Mouse (Mus musculus): ENCODE measurements around the gene Anapc15. TPM values are rescaled to one million over a fixed set of nuclear protein-coding genes. Genes with fewer than 3 reads are reported as not detected.
A peak's percentile ranks its signal among the peaks of the same experiment; 100 is the strongest.

The Anapc15 gene
- polyA plus RNA-seq, 1 experiment = 42.6 TPM

DNA sequence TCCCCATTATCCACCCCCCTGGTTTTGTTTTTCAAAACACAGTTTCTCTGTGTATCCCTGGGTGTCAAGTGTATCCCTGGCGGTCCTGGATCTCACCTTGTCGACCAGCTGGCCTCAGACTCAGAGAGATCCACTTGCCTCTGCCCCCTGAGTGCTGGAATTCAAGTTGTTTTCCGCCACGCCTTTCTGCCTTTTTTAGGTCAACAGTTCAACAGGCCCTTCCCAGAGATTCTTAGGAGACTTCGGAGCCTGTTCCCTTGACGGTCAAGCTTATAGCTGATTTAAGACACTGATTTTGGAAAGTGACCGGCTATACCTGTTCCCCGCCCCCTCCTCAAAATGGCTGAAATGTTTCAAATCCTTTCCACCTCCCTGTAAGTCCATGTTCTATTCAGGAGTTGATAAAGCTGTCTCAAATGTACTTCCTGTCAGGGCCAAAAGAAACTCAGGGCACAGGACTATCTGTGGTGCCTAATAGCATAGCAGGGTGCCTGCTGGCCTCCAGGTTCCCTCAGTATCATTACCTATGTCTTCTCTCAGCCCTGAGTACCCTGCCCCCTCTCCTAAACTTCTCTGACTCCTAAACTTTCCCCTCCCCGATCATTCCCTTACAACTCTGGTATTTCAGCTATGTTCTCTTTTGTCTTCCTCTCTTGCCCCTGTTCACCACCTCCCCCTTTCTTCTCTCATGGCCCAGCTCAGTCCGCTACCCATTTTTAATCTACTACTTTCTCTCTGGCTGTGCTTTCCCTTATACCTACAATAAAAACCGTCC, 3.2 kb downstream of the Anapc15 start:
- Histone ChIP-seq H3K36me3 (ENCODE audit: control insufficient read depth, insufficient read depth, low read length) (peaks cover 2% of the 10 kb centered on the region; the same call in 1 of the 2 replicates), H3K27ac (ENCODE audit: insufficient read depth, low read depth, low read length) (no peak overlapping the region; the same call in 1 of the 2 replicates), H3K4me1 (ENCODE audit: control insufficient read depth, insufficient read depth, low read length) (peaks cover 14% of the 10 kb centered on the region; the same call in 1 of the 2 replicates), H3K4me3 (ENCODE audit: insufficient read depth, low read depth, low read length) (no peak overlapping the region), H3K27me3 (replicated peaks; ENCODE audit: control insufficient read depth, insufficient read depth, low read length) (no peaks in the 10 kb centered on the region)
- peak; percentile 61 for DNase-seq
- 70% methylated on average over 11 of the region's 11 CpGs for WGBS
- no peak for TF ChIP-seq CTCF (conservative IDR thresholded peaks at IDR 0.05; ENCODE audit: insufficient read depth, insufficient read length, low read depth, low read length)
- no peak for TF ChIP-seq POLR2A (IDR thresholded peaks at IDR 0.05; ENCODE audit: low read depth, low read length)

DNA sequence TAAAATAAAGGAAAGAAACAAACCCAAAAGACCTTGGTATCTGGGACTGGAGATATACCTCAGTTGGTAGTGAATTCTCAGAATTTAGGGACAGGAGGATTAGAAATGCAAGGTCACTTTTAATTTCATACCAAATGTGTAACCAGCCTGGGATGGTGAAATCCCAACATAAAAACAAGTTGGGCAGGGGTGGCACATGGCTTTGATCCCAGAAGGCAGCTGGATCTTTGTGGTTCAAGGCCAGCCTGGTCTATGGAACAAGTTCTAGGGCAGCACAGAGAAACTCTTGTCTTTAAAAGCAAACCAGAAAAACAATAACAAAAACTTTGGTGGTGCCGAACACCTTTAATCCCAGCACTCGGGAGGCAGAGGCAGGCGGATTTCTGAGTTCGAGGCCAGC, 4.0 kb downstream of the Anapc15 start:
- 0 out of 2 replicates have a peak overlapping the region, but pooled peaks have one; percentile 19 for H3K27ac ChIP-seq (ENCODE audit: insufficient read depth, low read depth, low read length)
- DNase-seq = no peak
- H3K27me3 ChIP-seq (replicated peaks; ENCODE audit: control insufficient read depth, insufficient read depth, low read length) = no peaks in the 10 kb centered on the region
- no peak overlapping the region for H3K4me3 ChIP-seq (ENCODE audit: insufficient read depth, low read depth, low read length)
- no peaks in the 10 kb centered on the region; the same call in 1 of the 2 replicates for H3K36me3 ChIP-seq (ENCODE audit: control insufficient read depth, insufficient read depth, low read length)
- TF ChIP-seq POLR2A (IDR thresholded peaks at IDR 0.05; ENCODE audit: low read depth, low read length) (no peak), CTCF (conservative IDR thresholded peaks at IDR 0.05; ENCODE audit: insufficient read depth, insufficient read length, low read depth, low read length) (no peak)
- 85% methylated on average over 4 of the region's 4 CpGs for WGBS
- H3K4me1 ChIP-seq (ENCODE audit: control insufficient read depth, insufficient read depth, low read length) = peaks cover 15% of the 10 kb centered on the region; the same call in 1 of the 2 replicates

DNA sequence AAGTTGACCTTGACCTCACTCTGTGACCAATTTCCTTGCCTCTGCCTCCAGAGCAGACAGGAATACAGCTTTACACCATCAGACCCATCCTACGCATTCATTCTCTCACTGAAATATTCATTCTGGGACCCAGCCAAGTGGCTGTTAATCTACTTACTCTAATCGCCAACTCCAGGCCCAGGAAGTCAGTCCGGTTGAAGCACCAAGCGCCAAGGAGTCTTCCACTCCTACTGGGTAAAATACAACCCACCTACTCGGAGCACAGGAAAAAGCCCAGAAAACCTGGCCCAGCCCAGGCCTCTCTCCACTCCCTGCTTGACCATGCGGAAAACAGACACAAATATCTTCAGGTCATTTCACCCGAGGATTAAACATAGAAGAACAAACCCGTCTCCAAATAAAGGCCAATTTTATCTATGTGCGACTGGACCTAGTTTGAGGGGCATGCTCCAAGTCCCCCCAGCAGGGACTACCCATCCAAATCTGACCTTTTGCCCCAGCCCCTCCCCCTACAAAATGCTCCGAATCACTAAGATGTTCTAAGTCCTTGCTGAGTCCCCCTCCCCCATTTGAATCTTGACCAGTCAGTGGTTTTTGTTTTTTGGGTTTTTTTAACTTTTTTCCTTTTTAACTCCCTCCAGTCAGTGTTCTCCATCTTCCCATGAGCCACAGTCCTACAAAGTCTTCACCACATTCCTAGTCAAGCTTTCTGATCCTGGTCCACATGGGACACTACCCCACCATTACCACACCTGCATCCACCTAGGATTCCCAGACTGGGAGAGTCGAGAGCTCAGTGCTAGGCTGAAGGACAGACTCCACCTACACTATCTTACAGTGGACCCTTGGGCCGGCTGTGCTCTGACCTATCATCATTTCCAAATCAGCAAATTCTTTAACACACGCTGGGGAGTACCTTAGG, 5.0 kb downstream of the Anapc15 start:
- 38% methylated on average over 13 of the region's 13 CpGs for WGBS
- H3K4me1 ChIP-seq (ENCODE audit: control insufficient read depth, insufficient read depth, low read length) = peaks cover 15% of the 10 kb centered on the region; the same call in 1 of the 2 replicates
- peak overlapping the region; percentile 51 for H3K4me3 ChIP-seq (ENCODE audit: insufficient read depth, low read depth, low read length)
- peak overlapping the region; percentile 84 for H3K27ac ChIP-seq (ENCODE audit: insufficient read depth, low read depth, low read length)
- TF ChIP-seq POLR2A (IDR thresholded peaks at IDR 0.05; ENCODE audit: low read depth, low read length) (no peak), CTCF (conservative IDR thresholded peaks at IDR 0.05; ENCODE audit: insufficient read depth, insufficient read length, low read depth, low read length) (no peak)
- H3K27me3 ChIP-seq (replicated peaks; ENCODE audit: control insufficient read depth, insufficient read depth, low read length) = no peaks in the 10 kb centered on the region
- H3K36me3 ChIP-seq (ENCODE audit: control insufficient read depth, insufficient read depth, low read length) = no peaks in the 10 kb centered on the region; the same call in 1 of the 2 replicates
- DNase-seq = peak; percentile 85

DNA sequence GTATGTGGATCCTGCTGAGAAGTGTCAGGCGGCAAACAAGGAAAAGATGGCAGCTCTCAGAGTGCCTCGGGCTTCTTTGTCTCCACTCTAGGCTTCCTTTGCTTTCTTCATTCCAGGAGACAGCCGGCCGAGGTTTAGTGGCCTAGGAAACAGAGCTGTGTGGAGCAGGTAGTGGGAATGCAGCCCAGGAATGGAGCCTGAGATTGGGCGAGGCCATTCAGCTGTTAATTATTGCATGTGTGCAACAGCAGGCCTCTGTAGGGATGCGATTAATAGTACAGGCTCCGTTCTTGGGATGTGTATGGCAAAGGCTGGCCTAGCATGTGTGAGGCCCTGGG, 5.6 kb downstream of the Anapc15 start:
- no peaks in the 10 kb centered on the region; the same call in 1 of the 2 replicates for H3K36me3 ChIP-seq (ENCODE audit: control insufficient read depth, insufficient read depth, low read length)
- peak overlapping the region; percentile 84 for H3K27ac ChIP-seq (ENCODE audit: insufficient read depth, low read depth, low read length)
- H3K4me1 ChIP-seq (ENCODE audit: control insufficient read depth, insufficient read depth, low read length) = peaks cover 15% of the 10 kb centered on the region; the same call in 1 of the 2 replicates
- DNase-seq = peak; percentile 68
- H3K27me3 ChIP-seq (replicated peaks; ENCODE audit: control insufficient read depth, insufficient read depth, low read length) = no peaks in the 10 kb centered on the region
- 44% methylated on average over 7 of the region's 7 CpGs for WGBS
- H3K4me3 ChIP-seq (ENCODE audit: insufficient read depth, low read depth, low read length) = peak overlapping the region; percentile 51
- no peak for TF ChIP-seq CTCF (conservative IDR thresholded peaks at IDR 0.05; ENCODE audit: insufficient read depth, insufficient read length, low read depth, low read length)

DNA sequence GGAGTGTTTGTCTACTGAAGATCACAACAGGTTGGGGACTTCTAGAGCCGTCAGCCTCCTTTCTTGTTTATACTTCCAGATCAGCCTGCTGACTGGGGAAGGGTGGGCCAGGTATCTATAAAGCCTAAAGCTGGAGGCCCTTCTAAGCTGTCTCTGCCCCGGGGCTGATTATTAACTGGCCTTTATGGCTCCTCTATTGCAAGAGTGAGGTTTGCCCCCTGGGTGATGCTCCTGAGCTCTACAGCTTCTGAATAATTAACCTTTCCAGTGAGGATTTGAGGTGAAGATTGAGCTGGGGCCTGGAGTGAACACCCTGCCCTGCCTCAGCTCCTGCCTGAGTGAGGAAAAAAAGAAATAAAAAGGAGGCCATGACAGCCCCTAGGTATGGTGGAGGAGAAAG, 7.1 kb downstream of the Anapc15 start, which contains the start of gene Folr1:
Gene Folr1, minus strand, starts transcription at position 160 of the 400 bp plus-strand sequence.
- WGBS = 46% methylated on average over 2 of the region's 2 CpGs
- DNase-seq = peak; percentile 90

DNA sequence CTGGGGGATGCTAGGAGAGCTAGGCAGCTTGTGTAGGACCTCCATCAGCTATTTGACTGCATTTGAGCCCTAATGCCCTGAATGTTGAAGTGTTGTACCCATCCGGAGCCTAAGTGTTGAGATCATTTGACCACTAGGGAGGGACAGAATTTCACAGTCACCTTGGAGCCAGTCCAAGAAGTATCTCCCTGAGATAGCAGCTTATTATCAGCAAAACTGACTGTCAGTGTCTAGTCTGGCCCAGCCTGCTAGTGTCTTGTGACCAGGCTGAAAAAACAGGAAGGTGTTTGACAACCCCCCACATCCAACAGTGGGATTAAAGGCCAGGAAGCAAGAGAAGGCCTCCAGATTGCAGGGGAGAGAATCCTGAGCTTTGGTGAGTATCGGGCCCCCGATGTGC, 7.8 kb downstream of the Anapc15 start:
- TF ChIP-seq CTCF (conservative IDR thresholded peaks at IDR 0.05; ENCODE audit: insufficient read depth, insufficient read length, low read depth, low read length) (no peak), POLR2A (IDR thresholded peaks at IDR 0.05; ENCODE audit: low read depth, low read length) (no peak)
- DNase-seq = peak; percentile 47
- H3K4me3 ChIP-seq (ENCODE audit: insufficient read depth, low read depth, low read length) = no peak overlapping the region
- 55% methylated on average over 3 of the region's 3 CpGs for WGBS
- peak overlapping the region; percentile 75 for H3K27ac ChIP-seq (ENCODE audit: insufficient read depth, low read depth, low read length)
- no peaks in the 10 kb centered on the region for H3K27me3 ChIP-seq (replicated peaks; ENCODE audit: control insufficient read depth, insufficient read depth, low read length)
- H3K4me1 ChIP-seq (ENCODE audit: control insufficient read depth, insufficient read depth, low read length) = peaks cover 13% of the 10 kb centered on the region; the same call in 1 of the 2 replicates
- H3K36me3 ChIP-seq (ENCODE audit: control insufficient read depth, insufficient read depth, low read length) = no peaks in the 10 kb centered on the region; the same call in 1 of the 2 replicates

More for the DNA sequence above, 7.1 kb downstream of the Anapc15 start, which contains the start of gene Folr1:
- peak within 1 kb of the TSS; percentile 84 for H3K27ac ChIP-seq (ENCODE audit: insufficient read depth, low read depth, low read length)
- no peaks in the 10 kb centered on the region; the same call in 1 of the 2 replicates for H3K36me3 ChIP-seq (ENCODE audit: control insufficient read depth, insufficient read depth, low read length)
- no peaks in the 10 kb centered on the region for H3K27me3 ChIP-seq (replicated peaks; ENCODE audit: control insufficient read depth, insufficient read depth, low read length)
- no peak for TF ChIP-seq POLR2A (IDR thresholded peaks at IDR 0.05; ENCODE audit: low read depth, low read length)
- TF ChIP-seq CTCF (conservative IDR thresholded peaks at IDR 0.05; ENCODE audit: insufficient read depth, insufficient read length, low read depth, low read length) = no peak
- peak within 1 kb of the TSS; percentile 51 for H3K4me3 ChIP-seq (ENCODE audit: insufficient read depth, low read depth, low read length)
- peaks cover 13% of the 10 kb centered on the region; the same call in 1 of the 2 replicates for H3K4me1 ChIP-seq (ENCODE audit: control insufficient read depth, insufficient read depth, low read length)

All from kidney, adult 2 months (tissue).